Mouse (Mus musculus) forebrain, postnatal 0 days (tissue): ENCODE measurements around the gene Minos1. TPM values are rescaled to one million over a fixed set of nuclear protein-coding genes. Genes with fewer than 3 reads are reported as not detected.

Experiments
- ATAC-seq: fragments of 200-750 bp; cut with Nextera tagmentation; 2 replicates; pipeline ENCODE4 v1.8.0; 2017; ENCODE audit warnings: mild to moderate bottlenecking, moderate library complexity
- DNase-seq: peaks from one replicate; pipeline ENCODE4 v3.0.0-alpha.2; 2015
- H3K27ac ChIP-seq: fragments of 300-500 bp; sonication (generic); 2 replicates; pipeline ENCODE4 v1.5.1; 2014; ENCODE audit warnings: low read depth, mild to moderate bottlenecking, antibody characterized with exemption, low read length, moderate library complexity, mixed read lengths
- H3K27me3 ChIP-seq: fragments of 300-500 bp; sonication (generic); 2 replicates; pipeline ENCODE4 v1.6.1; 2014; ENCODE audit warnings: mild to moderate bottlenecking, low read length, mixed read lengths; ENCODE audit not compliant: insufficient read depth
- H3K36me3 ChIP-seq: fragments of 300-500 bp; sonication (generic); 2 replicates; pipeline ENCODE4 v1.6.1; 2014; ENCODE audit warnings: mild to moderate bottlenecking, moderate library complexity; ENCODE audit not compliant: insufficient read depth
- H3K4me1 ChIP-seq: fragments of 300-500 bp; sonication (generic); 2 replicates; pipeline ENCODE4 v1.6.1; 2014; ENCODE audit warnings: antibody characterized with exemption; ENCODE audit not compliant: insufficient read depth
- H3K4me2 ChIP-seq: fragments of 300-500 bp; sonication (generic); 2 replicates; pipeline ENCODE4 v1.6.1; 2014; ENCODE audit warnings: low read depth, mild to moderate bottlenecking, moderate library complexity
- H3K4me3 ChIP-seq: fragments of 300-500 bp; sonication (generic); 2 replicates; pipeline ENCODE4 v1.5.1; 2014; ENCODE audit warnings: low read depth, low read length, mixed read lengths
- H3K9ac ChIP-seq: fragments of 300-500 bp; sonication (generic); 2 replicates; pipeline ENCODE4 v1.6.1; 2014; ENCODE audit warnings: mild to moderate bottlenecking
- H3K9me3 ChIP-seq: fragments of 300-500 bp; sonication (generic); 2 replicates; pipeline ENCODE4 v1.6.1; 2016; ENCODE audit warnings: low read length
- CTCF ChIP-seq: sonication (generic); IDR thresholded peaks from 2 replicates; pipeline ENCODE4 v1.5.1; 2016; ENCODE audit warnings: antibody characterized with exemption, control low read depth, low read depth
- WGBS: fragments of 180-500 bp; shearing (Covaris S2); extraction: QIAGEN DNeasy Blood & Tissue Kit; methylation state at CpG from one replicate; pipeline ENCODE4 v1.1.7; 2014; 5-methylcytosine and 5-hydroxymethylcytosine counted together
- polyA plus RNA-seq: library from polyadenylated mRNA; unstranded; fragments of >200 nt; fragmentation: Nextera tagmentation; extraction: Ambion mirVana; gene quantifications from 2 replicates; pipeline ENCODE4 v1.2.1, GENCODE M21; 2015
- total RNA-seq: library from RNA; depleted of rRNA; stranded (reverse); fragments of >200 nt; gene quantifications from 2 replicates; pipeline ENCODE4 v1.2.3, GENCODE M21; 2014

The Minos1 gene
- total and polyA plus RNA-seq, 2 experiments from 2014 or later, result 19.9 to 412 TPM

GRCm38 (mm10) chr4:139116356-139117063 is 14.4 kb downstream of the Minos1 start:
- Histone ChIP-seq H3K4me2 (no peak overlapping the region), H3K27me3 (no peaks in the 10 kb centered on the region), H3K27ac (0 out of 2 replicates have a peak overlapping the region, but pooled peaks have one; percentile 4), H3K9ac (no peak overlapping the region), H3K9me3 (no peaks in the 10 kb centered on the region), H3K36me3 (no peaks in the 10 kb centered on the region), H3K4me3 (no peak overlapping the region), H3K4me1 (no peaks in the 10 kb centered on the region)
- no peak for TF ChIP-seq CTCF
- DNase-seq (no peak), ATAC-seq (no peak; the same call in 1 of the 2 replicates)
- 61% methylated on average over 3 of the region's 3 CpGs for WGBS

DNA sequence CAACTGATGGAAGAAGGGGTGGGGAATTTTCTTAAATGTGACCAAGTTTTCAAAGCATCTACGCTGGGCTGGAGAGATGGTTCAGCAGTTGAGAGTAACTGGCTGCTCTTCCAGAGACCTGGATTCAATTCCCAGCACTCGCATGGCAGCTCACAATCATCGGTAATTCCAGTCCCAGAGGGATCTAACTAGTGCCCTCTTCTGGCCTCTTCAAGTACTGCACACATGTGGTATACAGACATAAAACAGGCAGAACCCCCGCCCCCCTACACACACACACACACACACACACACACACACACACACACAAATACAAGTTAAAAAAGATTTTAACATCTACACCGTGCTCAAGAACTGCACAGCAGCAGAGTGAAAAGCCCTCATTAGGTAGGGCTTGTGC is 15.2 kb downstream of the Minos1 start:
- peak; percentile 48 for TF ChIP-seq CTCF
- no peak for ATAC-seq
- no peaks in the 10 kb centered on the region for H3K9me3 ChIP-seq
- H3K4me3 ChIP-seq, result no peak overlapping the region
- no peak overlapping the region for H3K4me2 ChIP-seq
- H3K9ac ChIP-seq, result no peak overlapping the region
- no peaks in the 10 kb centered on the region for H3K27me3 ChIP-seq
- H3K36me3 ChIP-seq, result no peaks in the 10 kb centered on the region
- 76% methylated on average over 5 of the region's 5 CpGs for WGBS
- no peak for DNase-seq
- H3K27ac ChIP-seq, result no peak overlapping the region
- H3K4me1 ChIP-seq, result no peaks in the 10 kb centered on the region

GRCm38 (mm10) chr4:139112482-139112881 is 18.4 kb downstream of the Minos1 start:
- Histone ChIP-seq H3K4me3 (no peak overlapping the region), H3K4me1 (no peaks in the 10 kb centered on the region), H3K27me3 (no peaks in the 10 kb centered on the region), H3K9me3 (no peaks in the 10 kb centered on the region), H3K27ac (no peak overlapping the region), H3K36me3 (no peaks in the 10 kb centered on the region), H3K9ac (no peak overlapping the region), H3K4me2 (no peak overlapping the region)
- TF ChIP-seq CTCF, result no peak
- ATAC-seq (no peak), DNase-seq (no peak)
- 78% methylated on average over 3 of the region's 3 CpGs for WGBS

- H3K9me3 ChIP-seq, result no peaks in the 10 kb centered on the region
- H3K27ac ChIP-seq, result no peak overlapping the region
- no peak for TF ChIP-seq CTCF
- H3K36me3 ChIP-seq, result no peaks in the 10 kb centered on the region
- H3K4me2 ChIP-seq, result no peak overlapping the region
- 44% methylated on average over 3 of the region's 3 CpGs for WGBS
- no peak overlapping the region for H3K9ac ChIP-seq
- no peaks in the 10 kb centered on the region for H3K27me3 ChIP-seq
- peak; percentile 48; the same call in 1 of the 2 replicates for ATAC-seq
- H3K4me1 ChIP-seq, result no peaks in the 10 kb centered on the region
- DNase-seq, result no peak
- H3K4me3 ChIP-seq, result no peak overlapping the region
Observed at GRCm38 (mm10) chr4:139111421-139111820, 19.5 kb downstream of the Minos1 start.

- no peaks in the 10 kb centered on the region for H3K4me1 ChIP-seq
- no peaks in the 10 kb centered on the region for H3K36me3 ChIP-seq
- no peak; the same call in 1 of the 2 replicates for ATAC-seq
- H3K9ac ChIP-seq, result no peak overlapping the region
- H3K4me3 ChIP-seq, result no peak overlapping the region
- no peak overlapping the region for H3K27ac ChIP-seq
- H3K9me3 ChIP-seq, result no peaks in the 10 kb centered on the region
- H3K4me2 ChIP-seq, result no peak overlapping the region
- no peak for DNase-seq
- no peaks in the 10 kb centered on the region for H3K27me3 ChIP-seq
- 58% methylated on average over 3 of the region's 3 CpGs for WGBS
- TF ChIP-seq CTCF, result no peak
Observed at GRCm38 (mm10) chr4:139110858-139111257, 20.1 kb downstream of the Minos1 start.

DNA sequence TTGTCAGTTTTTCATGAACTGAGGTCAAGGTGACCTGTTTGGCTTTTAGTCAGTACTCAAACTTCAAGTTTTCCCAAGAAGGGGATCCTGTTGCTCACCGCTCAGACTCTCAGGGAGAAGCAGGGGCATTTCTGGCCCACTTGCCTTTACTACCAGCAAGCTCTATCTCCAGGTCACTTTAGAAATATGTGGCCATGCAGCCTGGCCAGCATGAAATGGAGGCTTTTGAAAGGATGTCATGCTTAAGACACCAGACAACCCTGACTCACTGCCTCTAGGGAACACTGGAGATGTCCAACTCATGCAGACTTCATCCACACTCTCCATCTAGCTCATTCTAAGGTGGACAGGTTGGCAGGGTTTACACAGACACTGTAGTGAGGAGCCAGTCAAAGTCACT is 25.5 kb downstream of the Minos1 start:
- WGBS, result 100% methylated on average over 1 of the region's 1 CpGs
- Histone ChIP-seq H3K27ac (no peak overlapping the region), H3K36me3 (peaks cover 27% of the 10 kb centered on the region), H3K9me3 (no peaks in the 10 kb centered on the region), H3K4me2 (no peak overlapping the region), H3K27me3 (no peaks in the 10 kb centered on the region), H3K9ac (no peak overlapping the region), H3K4me3 (no peak overlapping the region), H3K4me1 (no peaks in the 10 kb centered on the region)
- DNase-seq, result no peak
- no peak for TF ChIP-seq CTCF
- no peak for ATAC-seq

DNA sequence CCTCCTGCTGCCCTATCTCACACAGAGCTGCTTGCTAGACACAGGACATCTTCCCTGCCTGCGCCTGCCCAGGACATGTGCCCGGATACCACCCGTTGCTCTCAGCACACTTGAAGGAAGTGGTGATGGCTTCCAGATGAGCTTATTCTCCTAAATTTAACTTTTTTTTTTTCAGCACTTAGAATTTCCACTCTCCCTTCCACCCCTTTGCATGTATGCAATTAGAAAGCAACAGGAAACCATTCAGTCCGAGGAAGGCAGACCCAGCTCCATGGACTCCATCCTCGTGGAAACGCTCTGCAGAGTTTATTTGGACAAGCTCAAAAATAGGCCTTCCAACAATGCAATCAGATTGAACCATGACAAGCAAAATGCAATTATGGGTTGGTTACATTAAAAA is 29.4 kb downstream of the Minos1 start:
- H3K27me3 ChIP-seq, result no peaks in the 10 kb centered on the region

More for the DNA sequence above, 29.4 kb downstream of the Minos1 start:
- no peak for ATAC-seq
- no peak for DNase-seq
- no peaks in the 10 kb centered on the region for H3K9me3 ChIP-seq
- TF ChIP-seq CTCF, result no peak
- H3K4me2 ChIP-seq, result no peak overlapping the region
- 83% methylated on average over 6 of the region's 6 CpGs for WGBS
- H3K9ac ChIP-seq, result no peak overlapping the region
- no peaks in the 10 kb centered on the region for H3K4me1 ChIP-seq
- H3K36me3 ChIP-seq, result peaks cover 27% of the 10 kb centered on the region
- no peak overlapping the region for H3K27ac ChIP-seq
- no peak overlapping the region for H3K4me3 ChIP-seq
